Mouse (Mus musculus) adrenal gland, adult 2 months (tissue): ENCODE data around the gene Nek5. TPM values are rescaled to one million over a fixed set of nuclear protein-coding genes. Genes with fewer than 3 reads are reported as not detected.
"Not testable (repeated sequence)": the region's sequence is repeated elsewhere in the genome, so short reads cannot be mapped to it uniquely, and the experiment has no call there.

Experiments used
- DNase-seq: peaks from one replicate; pipeline ENCODE4 v3.0.0; 2021
- long read RNA-seq: library from polyadenylated mRNA; stranded (forward); transcript quantifications from one replicate; pipeline ENCODE4 v2.0.0, GENCODE M21; 2021
- polyA plus RNA-seq: library from polyadenylated mRNA; depleted of rRNA; stranded (reverse); fragments of >200 nt; gene quantifications from 2 replicates; pipeline ENCODE4 v1.2.3, GENCODE M21; 2012; rRNA removed
- total RNA-seq, 2 experiments: library from RNA; stranded (reverse); gene quantifications; 2 replicates each; pipeline ENCODE4 v1.2.3; 2021

Nek5 gene
- total RNA-seq (10 to 100 TPM in 1 of 2 experiments, 1 to 10 TPM in 1; 3.1 to 11.1 TPM), polyA plus RNA-seq (0.95 and 1.7 TPM in 2 replicates)
- long read RNA-seq, transcript Nek5-202 (19 exons, 2,253 nt): major isoform, 5 of 20 reads
- long read RNA-seq, partial matches to known transcripts: 2 of 20 reads
- long read RNA-seq, other reads (novel, unspliced or antisense): 13 of 20 reads

DNA sequence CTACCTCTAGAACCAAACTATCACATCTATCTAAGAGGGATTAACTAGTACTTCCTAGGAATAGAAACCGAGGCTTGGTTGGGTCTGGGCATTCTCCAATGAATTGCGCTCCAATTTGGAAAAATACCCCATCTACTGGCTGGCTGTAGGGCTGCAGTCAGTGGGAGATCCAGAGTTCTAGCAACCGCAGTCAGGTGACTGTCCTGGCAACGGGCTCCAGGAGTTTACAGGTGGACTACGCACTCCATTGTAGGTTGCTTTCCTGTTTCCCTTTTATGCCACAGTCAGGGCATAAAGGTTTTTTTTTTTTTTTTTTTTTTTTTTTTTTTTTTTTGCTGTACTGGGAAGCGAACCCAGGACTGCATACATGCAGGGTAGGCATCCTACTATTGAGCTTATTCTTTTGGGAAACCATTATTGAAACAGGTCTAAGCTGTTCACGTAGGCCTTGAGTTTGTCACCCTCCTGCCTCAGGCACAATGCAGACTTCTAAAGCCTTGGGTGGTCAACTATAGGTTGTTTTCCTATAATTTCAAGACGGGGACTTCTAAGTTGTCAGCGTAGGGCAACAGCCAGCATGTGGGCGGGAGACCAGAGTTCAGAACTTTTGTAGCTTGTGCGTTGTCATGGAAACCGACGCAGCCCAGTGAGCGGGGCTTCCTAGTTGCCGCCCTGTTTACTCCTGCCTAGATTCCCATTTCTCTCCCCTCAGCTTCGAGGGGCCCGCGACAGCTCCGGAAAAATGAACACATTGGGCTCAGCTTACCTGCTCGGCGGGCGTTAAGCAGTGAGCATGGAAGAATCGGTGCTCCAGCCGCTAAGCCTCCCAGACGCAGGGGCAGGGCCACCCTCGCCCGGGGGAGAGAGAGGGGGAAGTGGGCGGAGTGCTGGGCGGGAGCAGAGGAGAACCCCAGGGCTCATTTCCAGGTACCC, at the start of gene Nek5:
Gene Nek5 (minus strand): TSS at position 834 of the 933 bp plus-strand sequence.
- DNase-seq: peak; percentile 75

DNA sequence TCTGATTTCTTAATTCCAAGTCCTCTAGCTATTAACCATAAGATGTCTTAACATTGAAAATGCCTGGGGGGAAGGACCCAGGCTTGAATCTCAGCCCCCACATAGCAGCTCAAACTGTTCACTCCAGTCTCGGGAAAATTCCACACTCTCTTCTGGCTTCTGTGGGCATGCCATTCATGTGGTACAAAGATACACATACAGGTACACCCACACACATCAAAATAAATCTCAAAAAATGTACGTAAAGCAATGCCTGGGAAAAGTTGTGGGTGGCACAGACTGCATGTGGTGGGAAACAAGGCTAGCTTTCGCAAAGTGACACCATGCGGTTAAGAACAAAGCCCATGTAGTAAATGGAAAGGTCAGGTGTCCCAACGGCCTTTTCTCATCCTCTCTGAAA, 44.3 kb upstream of the Nek5 start:
- no peak for DNase-seq

DNA sequence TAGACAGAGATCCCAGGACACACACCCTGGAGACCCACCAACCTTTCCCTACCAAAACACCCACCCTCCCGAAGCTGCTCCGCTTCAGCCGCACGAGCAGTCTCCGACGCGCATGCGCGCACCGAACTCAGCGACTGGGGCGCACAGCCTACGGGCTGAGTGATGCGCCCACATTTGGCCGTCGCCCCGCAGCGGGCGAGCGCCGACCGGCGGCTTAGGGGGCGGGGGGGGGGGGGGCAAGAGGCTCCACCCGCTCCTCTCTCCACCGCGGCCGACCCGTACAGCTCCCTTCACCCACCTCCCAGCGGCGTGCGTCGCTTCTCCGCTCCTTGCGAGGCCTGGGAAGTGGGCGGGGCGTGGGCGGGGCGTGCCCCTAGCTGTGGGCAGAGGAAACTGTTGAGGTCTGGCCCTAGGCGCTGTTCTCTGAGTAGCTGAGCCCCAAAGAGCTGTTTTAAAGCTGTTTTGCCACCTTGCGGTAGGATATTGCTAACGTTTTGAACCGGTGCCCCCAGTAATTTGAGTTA, 41.3 kb upstream of the Nek5 start, which contains the start of gene Nek3:
Gene Nek3 (minus strand): TSS at position 356 of the 524 bp plus-strand sequence.
- peak; percentile 91 for DNase-seq

DNA sequence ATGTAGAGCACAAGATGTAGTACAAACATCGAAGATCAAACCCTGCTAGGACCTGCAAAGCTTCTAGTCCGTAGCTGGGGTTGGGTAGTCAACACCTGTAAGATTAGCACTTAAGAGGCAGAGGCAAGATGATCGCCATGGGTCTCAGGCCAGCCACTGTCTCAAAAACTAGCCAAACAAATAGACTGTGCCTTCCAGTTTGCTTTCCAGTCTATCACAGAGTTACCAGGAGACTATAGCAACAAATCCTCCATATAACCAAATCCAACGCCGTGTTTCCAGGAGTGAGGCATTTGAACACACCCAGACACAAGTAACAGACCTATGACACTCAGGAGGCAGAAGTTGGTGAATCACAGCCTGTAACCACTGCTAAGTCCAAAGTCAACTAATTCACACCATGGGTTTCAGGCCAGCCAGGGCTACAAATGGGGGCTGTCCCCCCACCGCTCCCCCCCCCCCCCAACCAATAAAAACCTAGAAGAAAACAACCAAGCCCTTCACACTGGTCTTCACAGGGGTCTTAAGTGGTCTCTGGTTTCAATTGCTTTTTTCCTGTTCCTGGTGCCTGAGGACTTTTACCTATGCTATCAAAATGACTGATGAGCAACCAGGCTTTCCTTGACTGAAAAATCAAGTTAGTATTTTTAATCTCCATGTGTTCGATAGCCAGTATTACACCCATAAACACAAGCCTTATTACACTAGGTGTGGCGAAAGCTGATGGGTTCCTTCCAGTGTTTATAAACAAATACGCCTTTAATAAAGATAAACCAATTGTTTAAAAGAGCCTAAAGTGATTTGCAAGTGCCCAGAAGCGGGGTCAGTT, 40.6 kb upstream of the Nek5 start:
- no peak for DNase-seq

DNA sequence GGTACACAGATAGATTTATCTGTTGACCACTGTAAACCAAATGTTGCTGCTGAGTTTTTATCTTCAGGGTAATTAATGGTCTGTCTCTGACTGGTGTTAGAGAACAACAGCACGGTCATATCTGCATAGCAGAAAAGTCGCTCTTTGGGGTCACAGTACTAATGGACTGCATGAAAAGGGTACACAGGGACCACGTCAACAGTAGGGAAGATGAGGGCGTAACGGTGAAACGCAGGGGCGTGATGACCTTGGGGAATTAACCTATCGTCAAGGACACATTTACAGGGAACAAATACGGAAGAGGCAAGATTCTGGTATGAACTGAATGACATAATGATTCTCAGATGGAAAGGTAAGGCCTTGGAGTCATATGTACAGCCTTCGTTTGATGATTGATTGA, 39.6 kb upstream of the Nek5 start:
- no peak for DNase-seq

DNA sequence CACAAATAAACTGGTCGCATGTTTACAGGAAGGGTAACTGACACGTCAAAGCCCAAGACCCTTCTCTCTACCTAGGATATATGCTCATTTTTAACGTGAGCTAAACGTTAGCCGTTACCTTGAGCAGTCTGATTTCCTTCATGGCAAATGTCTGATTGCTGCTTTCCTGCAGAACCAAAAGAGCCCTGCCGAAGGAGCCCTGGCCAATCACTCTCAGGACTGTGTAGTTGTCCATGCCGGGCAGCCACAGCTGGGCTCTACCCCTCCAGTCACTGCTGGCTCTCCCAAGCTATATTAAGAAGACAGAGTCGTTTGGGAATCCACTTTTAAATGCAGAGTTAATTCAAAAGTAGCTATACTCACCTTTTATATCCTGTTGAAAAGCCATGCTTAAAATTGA, 37.4 kb upstream of the Nek5 start:
- no peak for DNase-seq

DNA sequence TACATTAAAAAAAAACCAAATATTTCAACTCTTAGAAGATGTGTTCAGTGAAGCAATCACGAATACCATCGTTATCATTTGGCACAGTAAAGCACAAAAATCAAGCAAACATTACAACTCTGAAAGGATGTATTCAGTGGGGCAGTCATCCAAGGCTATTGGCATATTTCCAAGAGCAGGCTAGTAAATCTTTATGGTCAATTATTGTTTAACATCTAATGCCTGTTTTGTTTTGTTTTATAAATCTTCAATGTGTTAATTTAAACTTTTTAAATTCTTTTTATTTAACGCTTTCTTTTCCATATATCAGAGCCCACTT, 25.5 kb upstream of the Nek5 start:
- peak; percentile 46 for DNase-seq

DNA sequence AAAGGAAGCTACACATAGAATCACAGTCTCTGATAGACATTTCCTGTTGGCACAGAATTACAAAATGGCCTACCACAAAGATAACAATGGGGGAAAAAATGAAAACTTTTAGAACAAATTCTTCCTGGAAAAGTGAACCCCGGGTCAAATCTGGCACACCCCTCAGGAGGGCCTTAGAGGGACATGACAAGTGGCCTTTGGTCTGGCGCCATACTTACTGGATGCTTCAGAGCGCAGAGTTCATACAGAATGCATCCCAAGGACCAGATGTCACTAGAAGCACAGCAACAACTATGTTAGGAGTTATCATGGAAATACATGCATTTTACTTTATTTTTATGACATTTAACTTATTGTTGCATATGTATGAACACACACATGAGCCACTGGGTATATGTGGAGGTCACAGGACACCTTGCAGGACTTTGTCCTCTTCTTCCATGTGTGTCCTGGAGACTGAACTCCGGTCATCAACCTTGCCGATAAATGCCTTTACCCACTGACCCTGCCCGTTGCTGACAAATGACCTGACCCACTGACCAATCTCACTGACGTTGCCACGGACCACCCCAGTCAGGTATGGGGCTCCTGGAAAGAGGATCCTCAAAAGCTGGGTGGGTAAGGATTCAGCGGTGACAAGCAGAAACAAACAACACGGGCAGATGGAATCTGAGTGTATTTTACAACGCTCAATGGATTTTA, 24.9 kb upstream of the Nek5 start:
- DNase-seq: no peak

DNA sequence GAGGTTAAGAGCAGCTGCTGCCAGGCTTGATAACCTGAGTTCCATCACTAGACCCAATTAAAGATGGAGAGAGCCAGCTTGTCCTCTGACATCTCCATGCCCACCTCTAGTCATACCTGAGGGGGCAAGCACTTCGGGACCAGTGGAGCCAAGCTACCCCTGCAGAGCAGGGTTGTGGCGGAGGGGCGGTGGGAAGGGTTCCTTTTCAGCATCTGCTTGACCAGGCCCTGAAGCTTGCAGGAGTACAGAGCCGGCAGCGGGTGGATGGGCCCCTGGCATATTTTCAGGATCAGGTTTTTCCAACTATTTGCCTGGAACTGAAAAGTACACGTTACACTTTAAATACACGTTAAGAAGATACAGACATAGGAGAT, 23.5 kb upstream of the Nek5 start:
- DNase-seq: no peak

DNA sequence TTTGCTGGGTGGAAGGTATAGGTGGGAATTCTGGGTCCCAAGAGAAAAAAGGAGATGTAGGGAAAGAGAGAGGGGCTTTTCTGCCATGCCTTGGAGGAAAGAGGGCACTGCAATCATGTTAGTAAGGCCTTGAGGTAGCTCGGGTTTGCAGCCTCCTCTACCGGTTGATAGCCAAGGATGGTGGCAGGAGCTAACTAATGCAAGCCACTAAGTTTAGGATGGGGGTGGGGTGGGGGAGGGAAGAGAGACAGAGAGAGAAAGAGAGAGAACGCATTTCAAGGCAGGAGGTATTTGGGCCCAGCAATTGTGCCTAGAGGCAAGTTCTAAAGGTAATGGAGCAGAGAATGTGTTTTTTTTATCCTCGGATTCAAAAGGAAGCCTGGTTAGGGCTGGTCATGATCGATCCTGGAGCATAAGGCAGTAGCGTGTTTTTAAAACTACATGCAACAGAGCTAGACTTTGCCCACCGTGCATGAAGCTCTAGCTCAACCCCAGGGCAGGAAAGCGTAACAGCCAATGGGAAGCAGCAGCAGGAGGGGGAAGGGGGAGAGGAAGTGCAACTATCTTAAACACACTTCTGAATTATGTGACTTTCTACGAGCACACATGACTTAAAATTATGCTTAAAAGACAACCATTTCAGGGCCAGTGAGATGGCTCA, 23.0 kb upstream of the Nek5 start:
- no peak for DNase-seq

DNA sequence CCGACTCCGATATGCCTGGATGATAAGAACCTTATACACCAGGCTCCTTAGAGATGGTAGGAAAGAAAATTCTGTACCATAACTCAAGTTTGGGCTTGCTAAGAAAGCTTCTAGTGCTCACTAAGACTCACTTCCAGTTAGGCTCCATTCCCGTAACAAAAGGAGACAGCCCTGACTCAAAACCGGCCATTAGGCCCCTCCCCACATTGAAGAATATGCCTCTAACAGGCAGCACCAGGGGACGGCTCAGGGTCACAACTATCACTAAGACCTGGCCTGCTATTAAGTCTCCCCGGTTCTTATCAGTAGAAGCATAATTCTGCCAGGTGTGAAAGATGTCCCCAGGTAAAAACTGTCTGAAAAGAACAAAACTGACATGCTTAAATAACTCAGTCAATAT, 21.0 kb upstream of the Nek5 start:
- DNase-seq: no peak

DNA sequence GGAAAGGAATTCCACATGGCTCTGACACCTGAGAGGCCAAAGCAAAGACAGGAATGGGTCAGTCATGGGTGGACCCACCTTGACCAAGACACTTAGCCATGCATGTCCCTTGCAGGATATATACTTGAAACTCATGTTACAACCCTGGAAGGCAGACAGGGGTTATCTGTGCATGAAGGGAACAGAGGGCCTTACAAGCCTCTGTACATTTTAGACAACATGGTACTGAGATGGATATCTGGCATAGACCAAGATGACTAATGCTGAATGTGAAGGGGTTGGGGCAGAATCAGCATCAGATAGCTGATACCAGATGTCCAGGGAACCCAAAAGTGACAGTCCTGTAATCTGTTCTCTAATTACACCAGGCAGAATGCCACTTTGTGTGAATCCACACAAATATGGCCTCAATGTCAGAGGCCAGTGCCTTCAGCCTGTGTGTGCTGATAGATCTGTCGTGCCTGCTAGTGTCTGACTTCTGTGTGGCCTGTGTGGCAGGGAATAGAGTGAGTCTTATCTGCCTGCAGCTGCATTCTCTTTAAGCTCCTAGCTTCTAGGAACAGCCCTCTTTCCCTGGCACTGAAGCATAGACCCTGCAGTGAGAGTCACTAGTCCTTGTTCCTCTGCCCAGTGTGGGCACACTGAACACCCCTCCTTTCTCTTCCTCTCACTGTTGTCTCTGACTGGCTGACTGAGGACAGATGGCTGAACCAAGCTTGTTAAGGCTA, 19.1 kb upstream of the Nek5 start:
- no peak for DNase-seq

DNA sequence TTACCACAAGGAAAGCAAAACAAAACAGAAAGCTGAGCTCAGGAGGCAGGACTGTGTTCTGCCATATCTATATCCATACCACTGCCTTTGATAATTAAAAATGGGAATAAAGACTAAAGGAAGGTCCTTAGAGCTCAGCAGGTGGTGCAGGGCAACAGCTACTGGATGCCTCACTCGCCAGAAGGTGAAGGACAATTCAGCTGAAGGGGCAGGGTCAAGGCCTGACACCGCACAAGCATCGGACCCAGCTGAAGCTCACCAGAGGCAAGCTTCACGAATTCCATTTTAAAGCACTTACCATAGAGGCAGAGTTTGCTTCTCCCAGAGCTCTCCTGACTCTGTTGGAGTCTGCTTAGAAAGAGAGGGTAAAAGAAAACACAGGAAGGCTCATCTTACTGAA, 17.7 kb upstream of the Nek5 start:
- peak; percentile 54 for DNase-seq

DNA sequence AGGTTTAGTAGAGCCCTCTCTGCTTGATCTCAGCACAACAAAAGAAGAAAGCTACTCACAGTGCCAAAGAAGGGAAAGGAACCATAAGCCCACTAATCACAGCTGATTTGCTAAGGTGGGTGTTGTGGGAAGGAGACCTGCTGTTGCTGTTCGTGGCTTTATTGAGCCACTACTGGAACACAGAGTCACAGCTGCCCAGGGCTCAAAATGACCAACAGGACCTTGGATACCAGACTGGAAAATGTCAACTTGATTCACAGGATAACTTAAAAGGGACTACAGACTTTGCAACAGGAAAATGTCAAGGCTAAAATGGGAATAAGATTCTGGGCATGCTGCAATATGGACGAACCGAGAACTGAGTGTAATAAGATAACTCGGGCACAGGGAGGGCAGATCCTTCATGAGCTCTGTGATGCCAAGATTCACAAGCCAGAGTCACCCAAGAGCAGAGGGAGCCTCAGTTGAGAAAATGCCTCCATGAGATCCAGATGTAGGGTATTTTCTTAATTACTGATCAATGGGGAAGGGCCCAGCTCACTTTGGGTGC, 17.1 kb upstream of the Nek5 start:
- DNase-seq: peak; percentile 74

DNA sequence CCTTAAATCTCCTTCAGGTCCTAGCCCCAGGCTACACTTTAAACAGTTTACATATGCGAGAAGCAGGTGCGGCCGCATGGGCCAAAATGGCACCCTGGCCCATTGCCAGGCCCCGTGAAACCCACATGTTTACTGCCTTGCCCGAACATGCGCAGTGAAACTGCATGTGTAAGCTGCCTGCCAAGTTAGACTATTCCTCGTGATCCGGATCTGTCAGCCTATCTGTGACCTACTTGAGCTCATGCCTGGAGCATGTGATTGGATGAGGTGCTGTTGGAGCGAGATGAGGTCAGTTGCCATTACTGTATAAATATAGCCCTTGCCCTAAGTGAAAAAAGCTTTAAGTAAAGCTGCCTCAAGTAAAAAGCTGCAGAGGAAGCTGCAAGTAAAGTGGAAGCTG, 11.6 kb upstream of the Nek5 start:
- DNase-seq: not testable (repeated sequence)

DNA sequence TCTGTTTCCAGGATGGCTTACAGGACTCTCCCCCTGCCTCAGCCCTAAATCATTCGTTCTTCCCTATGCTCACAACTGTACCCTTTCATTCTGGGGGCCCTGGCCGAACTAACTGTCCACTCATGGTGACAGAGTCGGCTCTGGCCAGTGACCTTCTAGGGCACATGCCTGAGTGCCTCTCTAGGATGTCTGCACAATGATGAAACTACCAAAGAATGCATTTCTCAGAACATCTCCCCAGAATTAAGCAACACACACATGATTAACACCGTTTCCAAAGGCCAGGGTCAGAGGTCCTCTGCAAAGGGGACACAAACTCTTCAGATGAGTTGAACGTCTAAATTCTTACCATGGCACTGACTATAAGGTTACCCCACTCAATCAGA, 9.9 kb upstream of the Nek5 start:
- DNase-seq: peak; percentile 69

DNA sequence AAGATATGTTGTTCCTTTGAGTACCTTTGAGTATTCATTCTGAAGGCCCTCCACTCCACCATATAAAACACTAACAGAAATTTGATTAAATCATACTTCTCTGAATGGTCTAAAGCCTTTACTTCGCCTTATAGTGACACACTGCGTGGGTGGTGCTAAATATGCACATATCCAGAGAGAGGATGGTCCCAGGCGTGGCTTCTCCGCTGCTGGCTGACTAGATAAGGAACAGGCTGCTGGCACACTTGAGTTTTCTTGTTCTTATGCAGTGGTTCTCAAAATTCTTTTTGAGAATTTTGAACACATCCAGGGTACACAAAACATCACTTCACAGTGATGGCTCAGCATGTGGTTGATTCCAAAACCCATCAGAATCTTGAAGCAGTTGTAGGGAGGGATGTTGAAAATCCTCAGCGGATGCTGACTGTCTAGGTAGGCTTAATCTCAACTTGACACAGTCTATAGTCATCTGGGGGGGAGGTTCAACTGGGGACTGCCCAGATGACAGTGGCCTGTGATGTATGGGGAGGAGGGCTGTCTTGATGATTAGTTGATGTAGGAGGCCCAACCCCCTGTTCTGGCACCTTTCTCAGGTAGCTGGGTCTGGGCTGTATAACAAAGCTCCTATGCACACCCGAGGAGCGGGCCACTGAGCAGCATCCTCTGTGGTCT, 9.4 kb upstream of the Nek5 start:
- DNase-seq: no peak

DNA sequence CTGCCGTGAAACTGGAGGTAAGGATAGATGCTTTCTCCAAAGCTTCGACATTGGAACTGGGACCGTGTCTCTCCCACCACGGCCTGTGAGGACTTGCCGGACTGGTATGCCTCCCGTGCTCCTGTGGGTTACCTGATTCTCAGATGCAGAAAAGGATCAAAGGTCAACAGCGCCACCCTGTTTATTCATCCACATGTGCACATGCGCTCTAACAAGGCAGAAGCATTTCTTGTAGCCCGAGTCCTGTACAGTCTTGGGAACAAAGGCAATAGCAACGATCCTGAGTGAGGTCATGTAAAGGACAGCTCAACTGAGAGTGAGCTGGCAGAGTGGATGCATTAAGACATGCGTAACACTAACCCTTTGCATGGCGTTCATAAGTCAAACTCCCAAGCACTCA, 7.2 kb upstream of the Nek5 start:
- DNase-seq: no peak

DNA sequence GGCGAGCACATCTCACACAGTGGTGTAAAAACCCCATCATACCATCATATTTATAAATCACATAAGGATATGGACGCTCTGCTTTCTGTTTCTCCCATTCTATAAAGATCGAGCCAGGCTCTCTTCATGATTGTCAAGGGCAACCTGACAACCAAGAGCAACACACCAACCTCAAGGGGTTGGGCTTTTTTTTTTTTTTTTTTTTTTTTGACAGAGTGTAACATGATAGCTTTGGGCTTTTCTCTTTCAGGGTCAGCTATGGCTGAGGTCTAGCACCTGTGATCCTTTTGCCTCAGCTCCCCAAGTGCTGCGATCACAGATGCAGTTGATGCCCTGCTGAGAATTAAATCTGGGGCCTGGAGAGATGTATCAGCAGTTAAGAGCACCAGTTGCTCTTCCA, 17.8 kb downstream of the Nek5 start:
- no peak for DNase-seq

DNA sequence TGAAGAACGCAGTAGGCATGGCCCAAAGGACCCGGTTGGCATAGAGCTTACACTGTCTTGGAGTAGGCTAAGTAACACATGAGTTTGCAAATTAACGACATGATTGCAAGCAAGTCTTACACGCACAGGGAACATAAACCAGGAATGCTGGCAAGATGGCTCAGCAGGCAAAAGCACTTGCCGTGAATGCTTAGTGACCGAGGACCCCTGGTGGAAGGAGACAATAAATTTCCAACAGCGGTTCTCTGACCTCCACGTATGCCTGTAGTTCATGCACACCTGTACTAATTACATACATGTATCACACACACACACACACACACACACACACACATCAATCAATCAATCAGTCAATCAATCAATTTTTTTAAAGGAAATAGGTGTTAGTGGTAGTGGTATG, 33.3 kb downstream of the Nek5 start:
- no peak for DNase-seq
